Mouse (Mus musculus) liver, embryonic 15.5 days (tissue): ENCODE measurements around the gene Fubp1. TPM values are rescaled to one million over a fixed set of nuclear protein-coding genes. Genes with fewer than 3 reads are reported as not detected.

Source experiments
- ATAC-seq: fragments of 200-750 bp; cut with Nextera tagmentation; 2 replicates; pipeline ENCODE4 v1.8.0; 2017; ENCODE audit warnings: moderate number of reproducible peaks, mild to moderate bottlenecking, moderate library complexity; ENCODE audit not compliant: insufficient read depth
- H3K27ac ChIP-seq: fragments of 300-500 bp; sonication (generic); replicated peaks from 2 replicates; pipeline ENCODE4 v1.5.1; 2015; ENCODE audit warnings: mild to moderate bottlenecking, inconsistent platforms
- H3K27me3 ChIP-seq: fragments of 300-500 bp; sonication (generic); 2 replicates; pipeline ENCODE4 v1.6.1; 2015; ENCODE audit warnings: mild to moderate bottlenecking, inconsistent platforms
- H3K36me3 ChIP-seq: fragments of 300-500 bp; sonication (generic); replicated peaks from 2 replicates; pipeline ENCODE4 v1.6.1; 2015; ENCODE audit warnings: moderate library complexity, mild to moderate bottlenecking, inconsistent platforms
- H3K4me1 ChIP-seq: fragments of 300-500 bp; sonication (generic); replicated peaks from 2 replicates; pipeline ENCODE4 v1.6.1; 2015; ENCODE audit warnings: inconsistent platforms
- H3K4me2 ChIP-seq: fragments of 300-500 bp; sonication (generic); 2 replicates; pipeline ENCODE4 v1.6.1; 2015; ENCODE audit warnings: moderate library complexity, mild to moderate bottlenecking, inconsistent platforms
- H3K4me3 ChIP-seq: fragments of 300-500 bp; sonication (generic); replicated peaks from 2 replicates; pipeline ENCODE4 v1.5.1; 2015; ENCODE audit warnings: mild to moderate bottlenecking, inconsistent platforms
- H3K9ac ChIP-seq: fragments of 300-500 bp; sonication (generic); 2 replicates; pipeline ENCODE4 v1.6.1; 2015; ENCODE audit warnings: moderate library complexity, mild to moderate bottlenecking, inconsistent platforms
- H3K9me3 ChIP-seq: fragments of 300-500 bp; sonication (generic); replicated peaks from 2 replicates; pipeline ENCODE4 v1.6.1; 2016; ENCODE audit warnings: inconsistent platforms
- WGBS: fragments of 180-500 bp; shearing (Covaris S2); methylation state at CpG from one replicate; pipeline ENCODE4 v1.1.7; 2015; ENCODE audit warnings: mixed read lengths; ENCODE audit not compliant: insufficient replicate concordance; 5-methylcytosine and 5-hydroxymethylcytosine counted together
- polyA plus RNA-seq: library from polyadenylated mRNA; unstranded; fragments of >200 nt; fragmentation: Nextera tagmentation; extraction: Ambion mirVana; gene quantifications from 2 replicates; pipeline ENCODE4 v1.2.1, GENCODE M21; 2015

Gene Fubp1
- polyA plus RNA-seq, 1 experiment from 2014 or later: 57.1 TPM

DNA sequence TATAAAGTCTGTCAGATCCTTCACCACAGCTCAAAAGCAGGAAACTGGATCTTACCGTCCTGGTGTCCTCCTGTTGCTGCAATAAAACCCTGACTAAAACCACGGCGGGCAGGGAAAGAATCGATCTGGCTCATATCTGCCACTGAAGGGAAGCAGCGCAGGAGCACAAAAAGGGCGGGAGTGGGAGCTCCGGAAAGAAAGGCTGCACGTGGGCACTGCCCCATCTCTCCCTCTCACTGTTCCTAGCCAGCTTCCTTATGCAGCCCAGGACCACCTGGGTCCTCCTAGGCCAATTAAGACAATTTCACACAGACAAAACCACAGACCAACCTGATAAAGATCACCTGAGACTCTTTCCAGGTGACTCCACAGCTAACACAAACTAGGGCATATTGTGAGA, 51.2 kb downstream of the Fubp1 start:
- Histone ChIP-seq H3K36me3 (no peaks in the 10 kb centered on the region), H3K4me1 (peaks cover 33% of the 10 kb centered on the region), H3K9me3 (no peaks in the 10 kb centered on the region), H3K27me3 (peaks cover 66% of the 10 kb centered on the region), H3K9ac (no peak overlapping the region), H3K4me2 (peak overlapping the region; percentile 10; the same call in 1 of the 2 replicates), H3K27ac (no peak overlapping the region), H3K4me3 (no peak overlapping the region)
- WGBS: 16% methylated on average over 8 of the region's 8 CpGs
- no peak for ATAC-seq

DNA sequence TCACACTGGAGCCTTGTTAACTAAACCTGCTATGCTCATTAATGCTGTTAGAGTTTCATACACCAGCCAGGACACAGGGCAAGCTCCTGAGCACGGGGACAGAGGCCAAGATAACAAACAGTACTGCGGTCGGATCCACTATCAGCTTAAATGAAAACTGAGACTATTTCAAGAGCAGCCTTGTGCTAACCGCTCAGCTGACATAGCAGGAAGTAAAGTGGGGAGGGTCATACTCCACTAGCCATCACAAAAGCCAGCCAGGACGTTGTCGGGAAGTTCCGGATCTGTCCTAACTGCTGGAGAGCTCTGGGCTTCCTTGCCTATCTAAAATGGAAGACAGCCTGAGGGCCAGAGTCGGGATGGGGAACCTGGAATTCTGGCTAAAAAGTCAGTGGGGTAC, 51.7 kb downstream of the Fubp1 start:
- Histone ChIP-seq H3K9me3 (no peaks in the 10 kb centered on the region), H3K4me2 (peak overlapping the region; percentile 25), H3K27ac (no peak overlapping the region), H3K9ac (no peak overlapping the region), H3K27me3 (peaks cover 71% of the 10 kb centered on the region), H3K4me1 (peaks cover 33% of the 10 kb centered on the region), H3K4me3 (no peak overlapping the region), H3K36me3 (no peaks in the 10 kb centered on the region)
- no peak for ATAC-seq
- WGBS: 11% methylated on average over 8 of the region's 8 CpGs

DNA sequence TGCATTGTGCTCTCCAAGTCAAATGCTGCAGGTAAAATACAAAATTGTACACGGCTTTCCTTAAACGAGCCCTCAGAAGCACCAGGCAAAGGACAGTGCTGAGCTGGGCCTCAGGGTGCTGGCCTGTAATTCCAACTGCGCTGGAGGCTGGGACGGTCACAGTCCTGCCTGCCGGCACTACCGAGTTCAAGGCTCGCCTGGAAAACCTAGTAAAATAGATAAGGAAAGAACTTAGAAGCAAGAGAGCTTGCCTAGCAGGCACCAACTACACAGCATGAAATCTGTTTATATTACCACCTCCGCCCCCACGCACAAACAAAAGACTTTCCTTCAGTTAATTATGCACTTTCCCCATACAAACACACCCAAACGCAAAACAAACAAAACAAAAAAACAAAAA, 54.2 kb downstream of the Fubp1 start:
- Histone ChIP-seq H3K4me3 (no peak overlapping the region), H3K4me2 (no peak overlapping the region), H3K27me3 (peaks cover 92% of the 10 kb centered on the region), H3K36me3 (no peaks in the 10 kb centered on the region), H3K4me1 (peaks cover 33% of the 10 kb centered on the region), H3K27ac (no peak overlapping the region), H3K9ac (no peak overlapping the region), H3K9me3 (no peaks in the 10 kb centered on the region)
- 48% methylated on average over 10 of the region's 10 CpGs for whole genome bisulfite sequencing
- ATAC-seq: no peak

DNA sequence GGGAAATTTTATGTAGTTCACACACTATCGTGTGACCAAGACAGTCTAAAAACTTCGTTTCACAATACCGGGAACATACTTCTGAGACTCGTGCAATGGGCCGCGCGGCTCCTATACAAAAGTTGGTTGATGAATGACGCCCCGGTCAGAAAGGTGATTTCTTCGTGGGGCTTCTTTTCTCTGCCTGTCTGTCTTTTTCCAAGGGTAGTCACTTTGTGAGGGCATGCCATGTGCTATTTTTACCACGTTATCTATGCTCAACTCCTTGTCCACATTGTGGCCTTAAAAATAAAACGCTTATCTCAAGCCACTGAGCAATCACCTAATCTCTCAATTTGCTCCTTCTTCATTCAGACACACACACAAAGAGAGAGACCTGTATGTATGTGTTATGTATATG, 54.6 kb downstream of the Fubp1 start:
- H3K4me3 ChIP-seq: peak overlapping the region; percentile 58; the same call in 1 of the 2 replicates
- no peaks in the 10 kb centered on the region for H3K36me3 ChIP-seq
- peak overlapping the region; percentile 77; the same call in 1 of the 2 replicates for H3K4me2 ChIP-seq
- peaks cover 90% of the 10 kb centered on the region for H3K27me3 ChIP-seq
- no peaks in the 10 kb centered on the region for H3K9me3 ChIP-seq
- H3K4me1 ChIP-seq: peaks cover 33% of the 10 kb centered on the region
- H3K9ac ChIP-seq: no peak overlapping the region
- WGBS: 47% methylated on average over 12 of the region's 12 CpGs
- ATAC-seq: no peak
- H3K27ac ChIP-seq: no peak overlapping the region

DNA sequence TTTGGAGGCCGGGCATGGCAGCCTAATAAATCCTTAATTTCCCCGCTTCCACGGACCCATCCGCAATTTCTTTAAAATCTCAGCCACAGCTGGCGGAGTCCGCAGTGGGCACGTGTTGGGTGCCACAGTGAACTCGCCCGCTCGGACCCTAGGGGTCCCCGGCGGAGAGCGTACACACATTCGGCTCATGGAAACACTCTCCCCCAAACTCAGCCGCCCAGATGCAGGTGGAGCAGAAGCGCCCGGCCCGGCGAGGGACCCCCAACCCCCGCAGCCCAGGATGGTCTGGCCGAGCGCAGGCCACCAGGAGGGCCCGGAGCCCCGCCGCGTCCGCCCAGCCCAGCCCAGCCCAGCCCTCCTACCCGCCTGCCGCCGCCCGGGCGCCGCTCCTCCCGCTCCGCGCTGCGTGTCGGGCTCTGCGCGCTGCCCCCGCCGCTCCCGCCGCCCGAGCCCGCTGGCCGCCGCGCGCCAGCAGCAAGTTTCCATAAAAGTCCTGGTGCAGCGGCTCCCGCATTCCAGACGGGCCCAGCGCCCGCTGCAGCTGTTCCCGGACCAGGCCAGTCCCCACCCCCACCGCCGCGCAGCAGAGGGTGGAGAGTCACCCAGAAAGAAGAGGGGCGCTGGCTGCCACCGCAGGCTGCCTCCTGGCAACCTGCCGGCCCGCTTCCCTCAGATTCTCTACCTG, 55.3 kb downstream of the Fubp1 start:
- peak; percentile 55 for ATAC-seq
- H3K4me2 ChIP-seq: peak overlapping the region; percentile 77
- peaks cover 33% of the 10 kb centered on the region for H3K4me1 ChIP-seq
- H3K36me3 ChIP-seq: no peaks in the 10 kb centered on the region
- H3K27ac ChIP-seq: no peak overlapping the region
- H3K9me3 ChIP-seq: no peaks in the 10 kb centered on the region
- 2% methylated on average over 63 of the region's 63 CpGs for WGBS
- H3K27me3 ChIP-seq: peaks cover 83% of the 10 kb centered on the region
- H3K4me3 ChIP-seq: peak overlapping the region; percentile 58
- peak overlapping the region; percentile 42; the same call in 1 of the 2 replicates for H3K9ac ChIP-seq

DNA sequence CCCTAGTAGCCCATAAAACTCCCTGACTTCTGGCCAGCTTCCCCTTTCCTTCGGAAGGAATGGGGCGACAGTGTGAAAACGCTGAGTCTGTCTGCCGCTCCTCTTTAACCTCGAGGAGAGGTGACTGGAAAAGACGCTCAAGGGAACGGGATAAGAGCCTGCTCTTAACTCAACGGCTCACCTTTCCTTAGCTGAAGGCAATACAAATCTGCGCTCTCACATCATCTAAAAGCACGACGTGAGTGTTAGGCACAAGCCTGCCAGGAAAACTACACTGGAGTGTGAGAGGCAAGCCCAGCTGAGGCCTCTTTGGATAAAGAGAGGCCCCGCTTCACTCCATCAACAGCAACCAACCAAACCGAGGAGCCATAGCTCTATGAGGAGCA, 55.8 kb downstream of the Fubp1 start, which contains the start of gene Nexn:
Nexn (minus strand) TSS at position 315 of the 386 bp plus-strand sequence.
- no peak for ATAC-seq
- peaks cover 33% of the 10 kb centered on the region for H3K4me1 ChIP-seq
- H3K9ac ChIP-seq: peak within 1 kb of the TSS; percentile 42; the same call in 1 of the 2 replicates
- peak within 1 kb of the TSS; percentile 77 for H3K4me2 ChIP-seq
- no peaks in the 10 kb centered on the region for H3K36me3 ChIP-seq
- H3K27me3 ChIP-seq: peaks cover 81% of the 10 kb centered on the region
- H3K9me3 ChIP-seq: no peaks in the 10 kb centered on the region
- H3K27ac ChIP-seq: no peak within 1 kb of the TSS
- WGBS: 12% methylated on average over 13 of the region's 13 CpGs
- peak within 1 kb of the TSS; percentile 58 for H3K4me3 ChIP-seq

DNA sequence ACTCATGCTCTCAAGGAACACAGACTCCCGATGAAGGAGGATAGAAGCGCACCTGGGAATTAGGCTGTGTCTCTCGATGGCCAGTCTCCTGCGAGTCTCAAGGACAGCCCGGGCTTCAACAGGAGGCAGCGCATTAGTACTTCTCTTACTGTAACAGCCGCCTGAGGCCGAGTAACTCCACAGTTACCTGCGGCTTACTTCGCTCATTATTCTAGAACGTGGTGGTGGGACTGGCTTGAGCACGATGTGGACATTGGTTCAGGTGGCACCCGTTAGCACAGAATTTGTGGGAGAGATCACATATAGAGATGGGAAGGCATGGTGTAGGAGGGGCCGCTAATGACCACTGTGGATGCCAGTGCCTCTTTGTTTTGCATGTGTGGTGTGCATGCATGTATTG, 57.9 kb downstream of the Fubp1 start:
- no peak overlapping the region for H3K4me3 ChIP-seq
- H3K36me3 ChIP-seq: no peaks in the 10 kb centered on the region
- H3K4me2 ChIP-seq: no peak overlapping the region
- peaks cover 60% of the 10 kb centered on the region for H3K27me3 ChIP-seq
- peaks cover 21% of the 10 kb centered on the region for H3K4me1 ChIP-seq
- no peak for ATAC-seq
- H3K9ac ChIP-seq: no peak overlapping the region
- no peak overlapping the region for H3K27ac ChIP-seq
- WGBS: 79% methylated on average over 14 of the region's 14 CpGs
- no peaks in the 10 kb centered on the region for H3K9me3 ChIP-seq

DNA sequence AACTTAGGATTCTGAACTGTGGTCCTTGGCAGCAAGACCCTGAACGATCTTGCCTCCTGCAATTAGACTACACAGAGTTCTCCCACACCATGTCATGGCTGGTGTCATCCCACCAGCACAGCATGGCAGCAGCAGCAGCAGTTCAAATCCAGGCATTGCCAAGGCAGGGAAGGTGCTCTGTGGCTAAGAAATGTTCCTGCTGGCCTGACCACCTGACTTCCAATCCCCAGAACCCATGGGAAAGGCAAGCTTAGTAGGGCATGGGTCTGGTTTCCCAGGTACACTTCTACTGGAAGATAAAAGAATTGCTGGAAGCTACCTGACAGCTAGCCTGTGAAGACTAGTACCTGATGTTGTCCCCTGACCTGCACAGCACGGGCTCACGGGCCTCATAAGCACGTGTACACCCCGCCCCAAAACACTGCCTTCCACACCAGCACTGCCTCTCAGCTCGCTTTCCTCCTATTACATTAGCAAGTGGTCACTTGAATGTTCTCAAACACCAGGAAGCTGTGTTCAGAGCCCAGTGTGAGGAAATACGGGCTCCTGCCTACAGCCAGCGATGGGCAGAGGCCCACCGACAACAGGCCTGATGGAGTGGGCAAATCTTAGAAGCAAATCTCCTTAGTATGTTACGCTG, 61.0 kb downstream of the Fubp1 start:
- 0 out of 2 replicates have a peak, but pooled peaks cover under 1% of the 10 kb centered on the region for H3K4me1 ChIP-seq
- no peak for ATAC-seq
- H3K9me3 ChIP-seq: no peaks in the 10 kb centered on the region
- H3K4me2 ChIP-seq: no peak overlapping the region
- H3K27me3 ChIP-seq: peaks cover 29% of the 10 kb centered on the region
- no peak overlapping the region for H3K9ac ChIP-seq
- H3K4me3 ChIP-seq: no peak overlapping the region
- 77% methylated on average over 10 of the region's 10 CpGs for WGBS
- H3K27ac ChIP-seq: no peak overlapping the region
- H3K36me3 ChIP-seq: no peaks in the 10 kb centered on the region

DNA sequence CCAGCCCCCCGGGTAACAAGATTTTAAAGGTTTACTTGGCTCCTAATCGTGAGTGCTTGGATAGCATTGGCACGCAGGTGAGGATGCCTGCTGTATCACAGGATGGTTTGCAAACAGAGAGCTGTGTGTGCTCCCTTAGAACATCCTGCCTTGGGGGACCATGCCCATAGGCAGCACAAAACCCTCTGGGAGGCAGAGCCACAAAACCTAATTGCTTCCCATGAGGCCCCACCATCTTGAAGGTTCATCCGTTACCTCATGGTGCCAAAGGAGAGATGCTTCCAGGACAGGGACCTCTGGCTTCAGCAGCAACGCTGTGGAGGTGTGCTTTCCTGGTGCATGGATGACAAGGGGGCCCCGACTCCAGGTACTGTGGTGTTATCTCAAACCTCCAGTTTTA, 61.7 kb downstream of the Fubp1 start:
- Histone ChIP-seq H3K9ac (no peak overlapping the region), H3K4me3 (no peak overlapping the region), H3K36me3 (peaks cover 3% of the 10 kb centered on the region; the same call in 1 of the 2 replicates), H3K27me3 (peaks cover 22% of the 10 kb centered on the region), H3K4me2 (no peak overlapping the region), H3K9me3 (no peaks in the 10 kb centered on the region), H3K4me1 (no peaks in the 10 kb centered on the region), H3K27ac (no peak overlapping the region)
- ATAC-seq: no peak
- 66% methylated on average over 6 of the region's 6 CpGs for WGBS

DNA sequence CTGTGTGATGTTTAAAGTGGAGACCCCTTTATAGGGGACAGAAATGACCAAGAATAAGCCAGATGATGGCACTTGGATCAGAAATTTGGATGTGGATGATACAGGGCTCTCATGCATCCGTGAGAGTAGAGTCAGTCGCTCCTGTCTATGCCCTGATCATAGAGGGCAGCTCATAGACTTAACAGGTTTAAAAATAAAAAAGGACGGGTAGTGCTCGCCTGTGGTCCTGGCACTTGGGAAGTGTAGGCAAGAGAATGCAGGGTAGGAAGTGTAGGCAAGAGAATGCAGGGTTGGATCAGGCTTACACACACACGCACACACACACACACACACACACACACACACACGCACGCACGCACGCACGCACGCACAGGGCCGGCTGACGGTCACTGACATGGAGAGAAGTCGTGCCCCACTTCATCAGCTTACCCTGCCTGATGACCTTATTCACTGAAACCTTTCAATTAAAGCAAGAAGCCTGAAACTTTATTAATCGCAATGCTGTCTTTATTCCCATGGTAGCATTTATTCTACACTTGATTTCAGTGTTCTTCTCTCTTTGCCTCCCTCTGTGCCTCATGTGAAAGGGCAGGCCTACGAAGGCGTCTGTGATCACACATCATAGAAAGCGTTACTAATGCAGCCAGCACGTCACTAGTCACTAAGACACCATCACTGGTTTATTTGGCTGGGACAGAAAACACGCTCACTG, 62.9 kb downstream of the Fubp1 start:
- 83% methylated on average over 20 of the region's 20 CpGs for WGBS
- H3K4me1 ChIP-seq: no peaks in the 10 kb centered on the region
- H3K9ac ChIP-seq: no peak overlapping the region
- peaks cover 3% of the 10 kb centered on the region; the same call in 1 of the 2 replicates for H3K36me3 ChIP-seq
- no peak overlapping the region for H3K27ac ChIP-seq
- no peak overlapping the region for H3K4me3 ChIP-seq
- ATAC-seq: no peak
- H3K27me3 ChIP-seq: peaks cover 10% of the 10 kb centered on the region
- no peak overlapping the region for H3K4me2 ChIP-seq
- no peaks in the 10 kb centered on the region for H3K9me3 ChIP-seq

DNA sequence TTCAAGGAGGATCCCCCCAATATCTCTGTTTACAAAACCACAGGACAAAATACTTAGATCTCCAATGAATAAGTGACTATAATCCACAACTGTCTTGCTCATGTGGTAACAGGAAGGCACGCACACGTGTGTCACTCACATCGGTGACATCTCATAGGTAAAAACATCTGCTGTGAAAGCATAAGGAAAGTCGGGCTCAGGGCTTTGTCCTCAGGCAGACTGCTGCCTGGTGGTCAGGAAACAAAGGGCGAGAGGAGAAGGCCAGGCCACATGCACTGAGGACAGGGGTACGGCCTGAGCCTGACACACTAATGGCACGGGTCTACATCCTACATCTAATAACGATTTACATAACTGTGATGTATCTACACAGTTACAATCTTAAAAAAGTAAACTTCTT, 64.8 kb downstream of the Fubp1 start:
- Histone ChIP-seq H3K4me2 (no peak overlapping the region), H3K4me3 (no peak overlapping the region), H3K27me3 (no peaks in the 10 kb centered on the region), H3K9ac (no peak overlapping the region), H3K9me3 (no peaks in the 10 kb centered on the region), H3K36me3 (peaks cover 3% of the 10 kb centered on the region; the same call in 1 of the 2 replicates), H3K27ac (no peak overlapping the region), H3K4me1 (no peaks in the 10 kb centered on the region)
- no peak for ATAC-seq
- 72% methylated on average over 8 of the region's 8 CpGs for WGBS
